Mouse (Mus musculus) bone marrow macrophage, adult 2 months (primary cell): ENCODE data around the gene Tmem198.

Experiments
- CTCF ChIP-seq: IDR thresholded peaks from 2 replicates; pipeline ENCODE4 v1.5.1; 2012; ENCODE audit warnings: low read depth, mild to moderate bottlenecking, low read length, moderate library complexity
- POLR2A ChIP-seq: IDR thresholded peaks from 2 replicates; pipeline ENCODE4 v1.6.1; 2012; ENCODE audit warnings: mild to moderate bottlenecking, low read depth, low read length, borderline replicate concordance

- TF ChIP-seq POLR2A (no peak), CTCF (no peak)
Measured at GRCm38 (mm10) chr1:75501905-75502304, 22.6 kb downstream of the Tmem198 start.
